Mouse (Mus musculus): ENCODE measurements at regions not wholly inside any gene's neighbourhood (a gene's known extent, or its start where the extent isn't known, plus 50 kb on each side); places are given as distances from the start of the nearest gene placed in this dataset.

DNA sequence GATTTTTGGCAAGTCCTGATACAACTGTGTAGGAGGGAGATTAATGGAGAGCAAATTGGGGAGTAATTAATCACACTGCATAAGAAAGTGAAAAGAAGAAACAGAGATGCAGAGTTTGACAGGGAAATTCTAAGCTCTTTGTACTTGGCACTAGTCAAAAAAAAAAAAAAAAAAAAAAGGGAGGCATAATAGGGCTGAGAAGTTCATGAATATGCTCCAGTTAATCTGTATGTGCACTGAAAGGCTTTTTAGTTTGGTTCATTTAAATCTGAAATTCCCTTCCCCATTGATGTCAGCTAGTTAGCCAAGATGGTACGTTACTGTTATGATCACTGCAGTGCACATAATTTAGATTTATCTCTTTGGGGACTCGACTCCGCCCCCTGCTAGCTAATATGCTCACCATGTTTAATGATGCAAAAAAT is 470.8 kb upstream of the Map3k7 start:
- Histone ChIP-seq H3K4me3 (no peak overlapping the region), H3K27me3 (replicated peaks; ENCODE audit: low read depth, poor library complexity, severe bottlenecking) (no peaks in the 10 kb centered on the region), H3K27ac (replicated peaks) (no peak overlapping the region), H3K9me3 (no peaks in the 10 kb centered on the region), H3K36me3 (replicated peaks) (no peaks in the 10 kb centered on the region), H3K4me1 (no peaks in the 10 kb centered on the region)
- DNase-seq (ENCODE audit: low spot score): no peak
- 87% methylated on average over 3 of the region's 3 CpGs for WGBS

DNA sequence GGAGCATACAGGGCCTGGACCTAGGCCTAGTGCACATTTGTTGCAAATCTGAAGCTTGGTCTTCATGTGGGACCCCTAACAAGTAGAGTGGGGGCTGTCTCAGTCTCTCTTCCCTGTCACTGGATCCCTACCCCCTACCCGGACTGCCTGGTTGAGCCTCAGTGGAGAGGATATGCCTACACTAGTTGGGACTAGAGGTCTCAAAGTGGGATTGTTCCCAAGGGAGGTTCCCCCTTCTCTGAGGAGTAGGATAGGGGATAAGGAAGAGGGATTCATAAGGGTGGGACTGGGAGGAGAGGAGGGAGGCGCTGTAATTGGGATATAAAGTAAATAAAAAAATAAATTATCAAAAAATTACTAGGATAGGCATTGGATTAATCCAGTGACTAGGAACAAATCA is 464.0 kb upstream of the Map3k7 start:
- no peaks in the 10 kb centered on the region for H3K4me1 ChIP-seq
- H3K4me3 ChIP-seq: no peak overlapping the region
- no peak for DNase-seq (ENCODE audit: low spot score)
- H3K27me3 ChIP-seq (replicated peaks; ENCODE audit: low read depth, poor library complexity, severe bottlenecking): no peaks in the 10 kb centered on the region
- no peaks in the 10 kb centered on the region for H3K36me3 ChIP-seq (replicated peaks)
- no peak overlapping the region for H3K27ac ChIP-seq (replicated peaks)
- WGBS: 91% methylated on average over 2 of the region's 2 CpGs
- H3K9me3 ChIP-seq: no peaks in the 10 kb centered on the region

DNA sequence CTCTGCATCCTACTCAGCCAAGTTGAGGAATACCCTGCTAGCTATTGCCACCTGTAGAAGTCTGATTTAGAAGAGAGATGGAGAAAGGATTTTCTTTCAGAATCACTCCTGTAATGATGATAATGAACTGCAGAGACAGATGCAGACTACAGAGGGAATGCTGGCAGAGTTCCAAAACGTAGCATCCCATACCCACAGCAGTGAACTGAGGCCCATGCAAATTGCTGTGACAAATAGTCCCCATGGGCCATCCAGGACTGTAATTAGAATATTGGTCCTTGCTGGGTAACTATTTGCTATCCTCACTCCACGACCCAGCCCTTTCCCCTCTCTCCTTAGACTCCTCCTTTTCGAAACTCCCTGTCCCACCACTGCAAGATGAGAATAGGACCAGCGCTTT is 463.5 kb upstream of the Map3k7 start:
- 64% methylated on average over 4 of the region's 4 CpGs for WGBS

DNA sequence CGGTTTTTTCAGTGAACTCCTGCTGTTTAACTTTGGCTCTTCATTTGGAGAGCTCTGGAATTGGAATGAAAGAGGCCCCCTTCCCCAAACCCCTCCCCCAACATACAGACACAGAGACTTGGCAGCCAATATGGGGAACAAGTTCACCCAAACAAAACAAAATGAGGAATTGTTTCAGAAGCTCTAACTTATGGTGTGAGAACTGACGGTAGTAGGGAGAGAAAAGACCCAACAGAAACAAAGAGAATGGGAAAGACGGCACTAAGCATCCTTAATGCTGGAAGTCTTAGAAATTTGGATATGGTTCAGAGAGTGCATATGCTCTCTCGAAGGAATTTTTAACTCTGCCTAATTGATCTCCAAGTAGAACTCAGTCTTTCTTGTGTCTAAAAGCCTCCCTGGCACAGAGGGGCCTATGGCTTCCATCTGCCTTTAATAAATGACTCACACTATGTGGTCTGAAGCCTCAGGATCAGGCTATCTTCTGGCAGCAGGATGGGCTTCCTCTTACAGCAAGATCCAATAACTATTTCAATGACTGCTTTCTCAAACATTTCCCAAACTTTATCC is 438.2 kb upstream of the Map3k7 start:
- no peaks in the 10 kb centered on the region for H3K9me3 ChIP-seq
- 66% methylated on average over 4 of the region's 4 CpGs for WGBS
- DNase-seq (ENCODE audit: low spot score): no peak
- no peaks in the 10 kb centered on the region for H3K36me3 ChIP-seq (replicated peaks)
- no peak overlapping the region for H3K27ac ChIP-seq (replicated peaks)
- H3K27me3 ChIP-seq (replicated peaks; ENCODE audit: low read depth, poor library complexity, severe bottlenecking): no peaks in the 10 kb centered on the region
- no peak overlapping the region for H3K4me3 ChIP-seq
- H3K4me1 ChIP-seq: no peaks in the 10 kb centered on the region

More for the DNA sequence above, 463.5 kb upstream of the Map3k7 start:
- DNase-seq (ENCODE audit: low spot score): no peak
- Histone ChIP-seq H3K27ac (replicated peaks) (no peak overlapping the region), H3K9me3 (no peaks in the 10 kb centered on the region), H3K27me3 (replicated peaks; ENCODE audit: low read depth, poor library complexity, severe bottlenecking) (no peaks in the 10 kb centered on the region), H3K4me3 (no peak overlapping the region), H3K4me1 (no peaks in the 10 kb centered on the region), H3K36me3 (replicated peaks) (no peaks in the 10 kb centered on the region)

DNA sequence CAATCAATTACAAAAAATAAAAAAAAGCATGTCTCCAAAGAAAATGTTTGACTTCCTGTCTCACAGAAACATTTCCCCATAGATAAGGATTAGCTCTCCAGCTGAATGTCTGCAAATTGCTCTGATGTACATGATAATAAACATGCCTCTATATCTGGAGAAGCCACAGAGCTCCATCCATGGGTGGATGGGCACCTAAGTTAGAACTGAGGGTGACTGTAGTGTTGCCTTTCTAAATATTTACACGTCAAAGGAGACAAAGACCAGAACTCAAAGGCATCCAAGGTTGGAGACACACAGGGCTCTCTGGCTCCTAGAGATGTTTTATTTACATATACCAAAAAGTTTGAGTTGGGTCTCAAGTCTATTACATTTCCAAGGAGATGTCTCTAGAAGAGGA is 427.1 kb upstream of the Map3k7 start:
- no peak overlapping the region for H3K27ac ChIP-seq (replicated peaks)
- H3K4me1 ChIP-seq: no peaks in the 10 kb centered on the region
- no peak overlapping the region for H3K4me3 ChIP-seq
- no peaks in the 10 kb centered on the region for H3K36me3 ChIP-seq (replicated peaks)
- DNase-seq (ENCODE audit: low spot score): no peak
- no peaks in the 10 kb centered on the region for H3K9me3 ChIP-seq
- H3K27me3 ChIP-seq (replicated peaks; ENCODE audit: low read depth, poor library complexity, severe bottlenecking): no peaks in the 10 kb centered on the region
- 75% methylated on average over 1 of the region's 1 CpGs for WGBS

DNA sequence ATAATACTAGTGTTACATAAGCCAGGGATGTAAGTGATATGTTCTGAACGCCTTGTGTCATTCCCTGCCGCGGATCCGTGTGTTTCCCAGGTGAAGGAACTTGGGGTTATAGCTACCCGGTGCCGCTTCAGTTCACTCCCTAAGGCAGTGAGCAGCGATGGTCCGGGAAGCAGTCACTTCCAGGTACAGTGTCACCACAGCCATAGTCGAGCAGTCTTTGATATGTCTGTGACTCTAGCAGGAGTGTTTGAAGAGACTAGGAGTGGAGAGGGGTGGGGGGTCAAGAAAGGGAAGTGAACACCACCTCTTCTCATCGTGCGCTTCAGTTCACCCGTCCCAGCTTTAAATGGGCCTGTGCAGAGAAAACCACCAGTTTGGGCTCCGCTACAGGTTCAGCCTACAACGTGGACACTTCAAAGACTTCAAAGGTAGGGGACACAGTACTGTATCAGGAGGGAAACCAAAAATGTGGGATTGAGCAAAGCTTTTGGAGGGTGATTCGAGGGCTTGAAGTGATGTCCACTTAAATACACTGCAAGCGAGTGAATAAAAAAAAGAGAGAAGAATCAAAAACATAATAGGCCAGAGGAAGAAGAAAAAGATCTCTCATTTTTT is 410.0 kb upstream of the Map3k7 start:
- H3K27ac ChIP-seq (replicated peaks): no peak overlapping the region
- no peak overlapping the region for H3K4me3 ChIP-seq
- no peaks in the 10 kb centered on the region for H3K36me3 ChIP-seq (replicated peaks)
- no peaks in the 10 kb centered on the region for H3K4me1 ChIP-seq
- H3K9me3 ChIP-seq: no peaks in the 10 kb centered on the region
- no peak for DNase-seq (ENCODE audit: low spot score)
- 91% methylated on average over 16 of the region's 16 CpGs for WGBS
- H3K27me3 ChIP-seq (replicated peaks; ENCODE audit: low read depth, poor library complexity, severe bottlenecking): no peaks in the 10 kb centered on the region

DNA sequence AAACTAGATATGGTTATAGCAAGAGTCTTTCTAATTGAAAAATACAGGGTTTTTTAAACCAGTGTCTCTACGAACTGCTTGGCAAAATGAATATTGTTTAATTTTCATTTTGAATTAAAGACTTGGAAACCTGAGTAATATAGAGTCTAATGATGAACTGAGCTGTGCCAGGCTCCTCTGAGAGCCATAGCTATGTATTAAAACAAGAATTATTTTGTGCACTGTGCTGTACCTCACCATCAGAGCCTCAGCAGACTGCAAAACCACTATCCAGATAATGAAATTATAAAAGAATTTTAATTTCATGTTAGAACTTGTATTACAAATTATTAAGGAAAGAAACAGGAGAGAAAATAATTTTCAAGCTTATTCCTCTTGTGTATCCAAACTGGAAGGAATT is 408.8 kb upstream of the Map3k7 start:
- H3K4me3 ChIP-seq: no peak overlapping the region
- no peak overlapping the region for H3K27ac ChIP-seq (replicated peaks)
- DNase-seq (ENCODE audit: low spot score): no peak
- 81% methylated on average over 1 of the region's 1 CpGs for WGBS
- H3K9me3 ChIP-seq: no peaks in the 10 kb centered on the region
- no peaks in the 10 kb centered on the region for H3K4me1 ChIP-seq
- H3K27me3 ChIP-seq (replicated peaks; ENCODE audit: low read depth, poor library complexity, severe bottlenecking): no peaks in the 10 kb centered on the region
- no peaks in the 10 kb centered on the region for H3K36me3 ChIP-seq (replicated peaks)

DNA sequence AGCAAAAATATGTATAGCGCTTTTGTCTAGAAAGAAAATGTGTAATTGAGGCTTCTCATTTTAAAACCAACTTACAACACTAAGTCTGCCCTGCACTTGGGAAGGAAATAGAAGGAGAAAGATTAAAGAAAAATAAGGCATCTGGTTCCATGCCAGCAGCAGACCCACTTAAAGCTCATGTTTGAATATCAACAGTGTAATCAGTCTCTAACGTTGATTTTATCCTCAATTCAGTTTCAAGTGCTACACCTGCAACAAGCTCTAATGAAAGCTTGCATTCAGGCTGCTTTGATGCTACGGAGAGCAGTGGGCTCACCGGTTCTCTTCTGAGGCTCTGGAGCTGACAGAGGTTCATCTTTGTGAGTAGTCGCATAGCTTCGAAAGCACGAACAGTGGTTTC is 406.6 kb upstream of the Map3k7 start:
- no peak overlapping the region for H3K27ac ChIP-seq (replicated peaks)
- WGBS: 90% methylated on average over 7 of the region's 7 CpGs
- no peak for DNase-seq (ENCODE audit: low spot score)
- H3K4me3 ChIP-seq: no peak overlapping the region
- no peaks in the 10 kb centered on the region for H3K4me1 ChIP-seq
- no peaks in the 10 kb centered on the region for H3K36me3 ChIP-seq (replicated peaks)
- H3K9me3 ChIP-seq: no peaks in the 10 kb centered on the region
- no peaks in the 10 kb centered on the region for H3K27me3 ChIP-seq (replicated peaks; ENCODE audit: low read depth, poor library complexity, severe bottlenecking)

DNA sequence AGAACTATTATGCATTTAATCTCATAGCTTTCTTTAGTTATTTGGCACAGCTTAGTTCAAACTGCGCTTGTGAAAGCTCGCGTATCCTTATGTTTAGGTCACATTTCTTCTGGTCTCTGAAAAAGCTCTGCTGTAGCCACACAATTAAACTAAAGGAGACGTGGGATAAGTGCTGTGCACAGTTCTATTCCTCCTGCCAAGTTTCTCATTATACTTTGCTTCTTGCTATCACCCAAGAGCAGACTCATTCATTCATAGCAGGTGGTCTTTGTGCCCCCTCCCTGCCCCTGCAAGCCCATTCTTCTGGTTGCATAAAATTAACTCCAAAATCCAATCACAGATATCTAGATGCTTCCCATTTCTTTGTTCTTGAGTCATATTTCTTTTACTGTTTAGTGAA is 403.6 kb upstream of the Map3k7 start:
- Histone ChIP-seq H3K9me3 (no peaks in the 10 kb centered on the region), H3K27ac (replicated peaks) (no peak overlapping the region), H3K27me3 (replicated peaks; ENCODE audit: low read depth, poor library complexity, severe bottlenecking) (peaks cover 13% of the 10 kb centered on the region; the same call in 1 of the 2 replicates), H3K4me3 (no peak overlapping the region), H3K4me1 (no peaks in the 10 kb centered on the region), H3K36me3 (replicated peaks) (no peaks in the 10 kb centered on the region)
- WGBS: 76% methylated on average over 4 of the region's 4 CpGs
- DNase-seq (ENCODE audit: low spot score): no peak

DNA sequence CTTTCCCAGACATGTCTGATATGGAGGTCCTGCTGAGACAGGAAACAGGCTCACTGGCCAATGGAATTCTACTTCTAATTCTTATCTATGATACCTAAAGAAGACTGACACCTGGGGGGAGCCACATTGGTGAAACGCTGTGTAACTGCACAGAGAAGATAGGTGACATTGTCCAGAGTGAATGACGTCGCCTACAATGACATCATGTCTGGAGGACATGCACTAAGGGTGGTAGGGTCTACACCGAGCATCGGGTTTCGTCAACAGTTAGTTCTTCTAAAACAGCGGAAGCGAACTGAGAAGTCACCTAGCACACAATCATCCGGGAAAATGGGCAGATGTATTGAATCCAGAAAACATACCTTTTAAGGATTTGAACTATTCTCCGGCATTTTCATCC is 402.7 kb upstream of the Map3k7 start:
- no peak for DNase-seq (ENCODE audit: low spot score)
- Histone ChIP-seq H3K36me3 (replicated peaks) (no peaks in the 10 kb centered on the region), H3K9me3 (no peaks in the 10 kb centered on the region), H3K4me1 (peaks cover 4% of the 10 kb centered on the region; the same call in 1 of the 2 replicates), H3K4me3 (no peak overlapping the region), H3K27ac (replicated peaks) (no peak overlapping the region), H3K27me3 (replicated peaks; ENCODE audit: low read depth, poor library complexity, severe bottlenecking) (peaks cover 18% of the 10 kb centered on the region; the same call in 1 of the 2 replicates)
- WGBS: 91% methylated on average over 10 of the region's 10 CpGs

DNA sequence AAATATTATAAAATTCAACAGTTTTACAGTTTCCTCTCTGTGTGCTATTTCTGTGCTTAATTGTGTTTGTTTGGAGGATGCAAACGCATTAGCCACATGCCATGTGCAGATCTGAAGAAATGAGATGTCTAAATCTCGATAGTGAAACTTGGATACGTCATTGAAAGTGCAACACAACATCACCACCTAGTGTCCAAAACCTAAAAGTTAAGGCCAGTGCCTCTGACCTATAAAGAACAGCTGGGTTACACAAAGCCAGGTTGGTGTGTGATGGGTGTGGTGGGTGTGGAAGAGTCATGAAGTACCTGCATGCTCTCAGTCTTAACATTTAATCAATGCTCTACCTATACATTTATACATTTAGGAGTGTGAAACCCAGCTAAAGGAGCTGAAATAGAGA is 402.1 kb upstream of the Map3k7 start:
- Histone ChIP-seq H3K27me3 (replicated peaks; ENCODE audit: low read depth, poor library complexity, severe bottlenecking) (peaks cover 18% of the 10 kb centered on the region; the same call in 1 of the 2 replicates), H3K27ac (replicated peaks) (no peak overlapping the region), H3K4me1 (peaks cover 7% of the 10 kb centered on the region), H3K4me3 (no peak overlapping the region), H3K36me3 (replicated peaks) (no peaks in the 10 kb centered on the region), H3K9me3 (no peaks in the 10 kb centered on the region)
- no peak for DNase-seq (ENCODE audit: low spot score)
- WGBS: 32% methylated on average over 3 of the region's 3 CpGs

DNA sequence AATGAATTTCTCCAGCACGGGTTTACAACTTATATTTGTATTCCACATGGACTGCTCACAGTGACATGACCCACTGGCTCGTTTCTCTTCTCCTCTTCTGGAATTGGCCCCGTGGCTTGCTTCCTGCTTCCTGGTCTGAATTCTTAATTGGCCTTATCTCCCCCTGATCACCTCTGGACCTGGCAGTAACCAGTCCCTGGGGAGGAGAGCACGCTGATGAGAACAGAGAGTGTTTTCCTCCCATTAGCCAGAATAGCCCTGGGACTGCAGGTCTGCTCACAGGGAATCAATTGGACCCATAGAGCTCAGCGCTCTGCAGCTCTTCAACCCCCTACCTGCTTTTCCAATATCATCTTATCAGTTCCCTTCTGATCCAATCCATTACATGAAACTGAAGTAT is 397.7 kb upstream of the Map3k7 start:
- H3K27ac ChIP-seq (replicated peaks): no peak overlapping the region
- H3K36me3 ChIP-seq (replicated peaks): no peaks in the 10 kb centered on the region
- 37% methylated on average over 5 of the region's 5 CpGs for WGBS

DNA sequence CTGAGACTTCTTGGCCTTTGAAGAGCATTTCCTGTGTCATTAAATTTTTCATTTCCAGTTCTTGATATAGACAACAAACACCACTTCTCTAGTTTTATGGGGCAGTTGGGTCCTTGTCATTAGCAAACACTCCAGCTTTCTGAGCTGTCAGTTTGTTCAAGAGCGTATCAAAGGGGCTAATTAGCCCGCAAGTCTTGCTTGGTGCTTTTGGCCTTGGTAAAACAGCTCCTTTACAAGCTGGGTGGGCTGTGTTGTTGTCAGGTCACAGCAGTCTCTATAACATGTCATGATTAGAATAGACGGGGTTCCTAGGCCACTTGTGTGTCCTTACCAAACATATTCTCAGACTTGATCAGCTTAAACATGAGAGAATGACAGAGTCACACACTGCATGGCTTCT is 397.1 kb upstream of the Map3k7 start:
- WGBS: 47% methylated on average over 3 of the region's 3 CpGs
- peaks cover 10% of the 10 kb centered on the region for H3K4me1 ChIP-seq
- peaks cover 38% of the 10 kb centered on the region; the same call in 1 of the 2 replicates for H3K27me3 ChIP-seq (replicated peaks; ENCODE audit: low read depth, poor library complexity, severe bottlenecking)
- H3K4me3 ChIP-seq: no peak overlapping the region
- no peaks in the 10 kb centered on the region for H3K36me3 ChIP-seq (replicated peaks)
- H3K27ac ChIP-seq (replicated peaks): no peak overlapping the region
- DNase-seq (ENCODE audit: low spot score): no peak
- H3K9me3 ChIP-seq: no peaks in the 10 kb centered on the region

More for the DNA sequence above, 397.7 kb upstream of the Map3k7 start:
- H3K9me3 ChIP-seq: no peaks in the 10 kb centered on the region
- peaks cover 38% of the 10 kb centered on the region; the same call in 1 of the 2 replicates for H3K27me3 ChIP-seq (replicated peaks; ENCODE audit: low read depth, poor library complexity, severe bottlenecking)
- no peak overlapping the region for H3K4me3 ChIP-seq
- DNase-seq (ENCODE audit: low spot score): no peak
- H3K4me1 ChIP-seq: peaks cover 10% of the 10 kb centered on the region
